ENCODE assay signal across 14 mouse cellular contexts in the genomic region with DNA sequence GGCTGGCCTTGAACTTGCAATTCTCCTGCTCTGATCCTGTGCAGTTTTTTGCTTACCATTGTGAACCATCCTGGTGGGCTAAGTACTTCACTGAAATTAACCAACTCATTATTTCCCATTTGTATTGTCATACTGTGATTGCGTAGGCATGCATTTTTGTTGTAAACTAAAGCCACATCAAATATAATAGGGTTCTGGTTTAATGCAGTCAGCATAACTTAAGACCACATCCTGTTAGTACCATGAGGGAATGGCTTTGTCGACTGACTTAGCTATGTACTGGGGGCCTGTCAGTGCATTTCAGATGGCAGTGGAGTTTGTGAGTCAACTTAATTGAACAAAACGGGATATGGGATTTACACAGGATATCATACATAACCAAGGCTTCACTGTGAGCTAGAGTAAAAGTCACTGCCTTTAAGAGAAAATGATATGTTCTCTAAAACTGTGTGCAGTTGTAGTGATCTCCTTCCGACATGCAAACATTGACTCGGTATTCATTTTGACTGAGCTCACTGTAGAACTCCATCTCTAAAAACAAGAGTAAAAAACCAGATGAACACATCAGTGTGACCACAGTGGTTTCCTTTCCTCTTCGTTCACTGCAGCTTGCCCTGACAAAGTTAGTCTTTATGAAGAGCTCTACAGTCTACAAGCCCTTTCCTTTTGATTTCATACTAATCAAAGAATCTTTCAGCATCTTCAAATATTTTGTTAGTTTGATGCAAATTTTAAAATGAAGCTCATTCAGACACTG. TPM values are rescaled to one million over a fixed set of nuclear protein-coding genes. Genes with fewer than 3 reads are reported as not detected.
A peak's percentile ranks its signal among the peaks of the same experiment; 100 is the strongest.
DNase-seq lines count a peak whose midpoint lies in the region.
"Had no signal": no experiment of that assay in that cellular context is flagged by ENCODE, and none has a peak within 500 bp of the region (broad histone marks: within the 10 kb centered on the region; RNA-seq: fewer than 3 reads in every experiment).

No protein-coding gene starts in this region.

- DNase-seq in CD4-positive helper T cell, adult 2 months (ENCODE audit: low read depth, low spot score): peak; percentile 85
- DNase-seq in CD8-positive naive resting alpha-beta T cell, adult 2 months (ENCODE audit: low read depth in 2 of 2, low spot score in 2 of 2): peak; percentile 41 to 42
- DNase-seq in induced T-regulatory cell, adult 2 months (ENCODE audit: low read depth): peak; percentile 70
- DNase-seq in natural killer cell, adult 2 months (ENCODE audit: low spot score in 2 of 2): peak; percentile 29 to 47
- no peak for DNase-seq in kidney, postnatal 4 days
- no peak for DNase-seq in adrenal gland, adult 18-20 months (ENCODE audit: low spot score in 2 of 2)
- DNase-seq in left cerebral cortex, adult 18-20 months (ENCODE audit: low spot score in 2 of 2): no peak
- DNase-seq: adrenal gland, postnatal 25 days; cerebellum, adult 8-10 months; cerebellum, postnatal 36 days; gastrocnemius, postnatal 36 days; kidney, adult 18-20 months; liver; right cerebral cortex, adult 18-20 months had no signal

RNA-seq across cellular contexts. Expression of a gene that starts 33.6 kb away (rescaled TPM):
- total RNA-seq in adrenal gland, adult 18-20 months (2021): 1 to 10 TPM; 1.9 to 4.1 TPM
- total RNA-seq in left cerebral cortex, adult 18-20 months (2021): 1 to 10 TPM; 4.6 to 6.7 TPM

Comparison
In these comparisons a context has a peak if more than half of its experiments do, and no peak if none do; other contexts are left out.
1. DNase-seq: peak in CD4-positive helper T cell, adult 2 months (single experiment), CD8-positive naive resting alpha-beta T cell, adult 2 months (2 of 2), induced T-regulatory cell, adult 2 months (single experiment) and natural killer cell, adult 2 months (2 of 2); none in kidney, postnatal 4 days (0 of 2), adrenal gland, adult 18-20 months (0 of 2) and left cerebral cortex, adult 18-20 months (0 of 2).